Mouse (Mus musculus): ENCODE measurements around the gene Srd5a1.
"Not testable (repeated sequence)": the region's sequence is repeated elsewhere in the genome, so short reads cannot be mapped to it uniquely, and the experiment has no call there.

Srd5a1 gene

GRCm38 (mm10) chr13:69577181-69577834, 33.9 kb downstream of the Srd5a1 start:
- ATAC-seq (ENCODE audit: insufficient number of reproducible peaks, low FRiP score, low TSS enrichment): no peak

GRCm38 (mm10) chr13:69576676-69577075, 34.6 kb downstream of the Srd5a1 start:
- ATAC-seq (ENCODE audit: insufficient number of reproducible peaks, low FRiP score, low TSS enrichment): no peak

DNA sequence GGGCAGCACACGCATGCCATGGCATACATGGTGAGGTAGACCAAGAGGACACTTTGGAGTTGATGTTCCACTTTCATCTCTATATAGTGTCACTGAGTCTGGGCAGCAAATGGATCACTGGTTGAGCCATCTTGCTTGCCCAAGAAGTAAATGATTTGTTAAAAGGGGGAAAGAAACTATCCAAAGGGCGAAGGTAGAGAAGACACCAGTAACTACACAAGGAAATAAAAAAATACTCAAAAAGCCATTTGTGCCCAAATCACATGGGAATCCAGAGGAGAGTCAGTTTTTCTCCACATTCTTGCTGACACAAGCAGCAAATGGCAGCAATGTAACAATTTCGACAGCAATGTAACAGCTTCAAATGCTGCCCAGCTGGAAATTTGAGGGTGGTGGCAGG, 38.6 kb downstream of the Srd5a1 start:
- no peak for ATAC-seq (ENCODE audit: insufficient number of reproducible peaks, low FRiP score, low TSS enrichment)

GRCm38 (mm10) chr13:69569201-69569600, 42.0 kb downstream of the Srd5a1 start:
- no peak for ATAC-seq (ENCODE audit: insufficient number of reproducible peaks, low FRiP score, low TSS enrichment)

DNA sequence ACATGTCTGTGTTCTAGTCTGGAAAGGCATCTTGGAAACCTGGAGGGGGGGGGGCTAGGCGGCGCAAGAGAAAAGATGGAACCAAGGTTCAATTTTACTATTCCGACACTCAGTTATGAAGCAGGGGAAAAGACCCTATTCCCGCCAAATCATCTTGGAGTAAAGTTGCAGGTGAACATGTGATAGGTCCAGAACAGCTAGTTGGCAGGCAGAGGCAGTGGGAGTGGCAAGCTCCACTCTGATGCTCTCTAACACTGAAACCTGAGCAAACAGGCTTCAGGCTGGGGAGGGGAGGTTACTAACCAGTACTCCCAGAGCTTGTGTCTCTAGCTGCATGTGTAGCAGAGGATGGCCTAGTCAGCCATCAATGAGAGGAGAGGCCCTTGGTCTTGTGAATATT, 45.8 kb downstream of the Srd5a1 start:
- ATAC-seq (ENCODE audit: insufficient number of reproducible peaks, low FRiP score, low TSS enrichment): not testable (repeated sequence)

DNA sequence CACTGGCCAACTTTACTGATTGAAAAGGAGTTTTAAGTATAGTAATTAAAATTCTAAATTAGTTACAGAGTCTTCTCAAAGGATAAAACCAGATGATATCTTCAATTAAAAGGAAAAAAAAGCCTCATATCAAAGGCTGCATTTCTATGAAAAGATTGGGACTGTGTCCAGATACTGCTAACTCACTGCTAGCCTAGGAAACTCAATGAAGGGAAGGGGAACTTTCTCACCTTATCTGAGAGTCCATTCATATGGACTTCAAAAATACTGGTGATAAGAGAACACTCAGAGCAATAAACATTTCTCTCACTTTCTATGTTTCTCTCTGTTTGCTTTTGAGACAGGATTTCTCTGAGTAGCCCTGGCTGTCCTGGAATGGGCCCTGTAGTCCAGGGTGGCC, 46.7 kb downstream of the Srd5a1 start:
- ATAC-seq (ENCODE audit: insufficient number of reproducible peaks, low FRiP score, low TSS enrichment): no peak

DNA sequence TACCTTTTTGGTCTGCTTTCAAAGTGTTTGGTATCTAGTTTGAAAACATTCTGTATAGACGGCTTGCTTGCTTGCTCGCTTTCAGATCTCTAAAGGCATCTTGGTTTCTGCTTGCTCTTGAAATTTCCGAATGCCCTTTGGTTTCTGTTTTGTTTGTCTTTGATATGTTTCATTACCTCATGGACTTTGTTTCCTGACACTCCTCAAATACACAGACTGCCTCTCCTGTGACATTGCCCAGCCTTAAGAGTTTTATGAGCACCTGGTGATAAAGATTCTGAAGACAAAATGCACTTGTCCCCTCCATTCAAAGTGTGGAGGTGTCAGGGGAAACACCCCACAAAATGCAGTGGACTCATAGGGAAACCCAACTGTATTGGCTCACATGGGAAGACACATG, 47.3 kb downstream of the Srd5a1 start:
- ATAC-seq (ENCODE audit: insufficient number of reproducible peaks, low FRiP score, low TSS enrichment): no peak

- ATAC-seq (ENCODE audit: insufficient number of reproducible peaks, low FRiP score, low TSS enrichment): no peak
These were observed 48.3 kb downstream of the Srd5a1 start for GRCm38 (mm10) chr13:69562654-69563574.

GRCm38 (mm10) chr13:69562004-69562403, 49.2 kb downstream of the Srd5a1 start:
- no peak for ATAC-seq (ENCODE audit: insufficient number of reproducible peaks, low FRiP score, low TSS enrichment)

GRCm38 (mm10) chr13:69559291-69559961, 51.8 kb downstream of the Srd5a1 start:
- ATAC-seq (ENCODE audit: insufficient number of reproducible peaks, low FRiP score, low TSS enrichment): no peak

- peak; percentile 74; the same call in 1 of the 2 replicates for ATAC-seq (ENCODE audit: insufficient number of reproducible peaks, low FRiP score, low TSS enrichment)
These were observed 53.1 kb downstream of the Srd5a1 start for GRCm38 (mm10) chr13:69558098-69558660.

DNA sequence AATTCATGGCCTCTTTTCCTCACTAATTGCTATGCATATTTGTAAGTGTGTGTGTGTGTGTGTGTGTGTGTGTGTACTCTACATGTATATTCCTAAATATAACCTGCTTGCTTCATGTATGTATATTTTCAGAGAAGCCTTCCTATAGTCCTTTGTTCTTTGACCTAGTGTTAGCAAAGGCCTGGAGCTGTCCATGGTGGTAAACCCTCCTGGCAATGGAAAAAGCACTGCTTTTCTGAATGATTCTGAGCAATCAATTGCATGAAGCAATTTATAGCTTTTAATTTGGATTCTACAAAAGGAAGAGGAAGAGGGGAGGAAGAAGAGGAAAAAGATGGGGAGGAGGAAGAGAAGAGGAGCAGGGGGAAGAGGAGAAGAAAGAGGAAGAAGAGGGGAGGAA, 54.5 kb downstream of the Srd5a1 start:
- ATAC-seq (ENCODE audit: insufficient number of reproducible peaks, low FRiP score, low TSS enrichment): no peak

- ATAC-seq (ENCODE audit: insufficient number of reproducible peaks, low FRiP score, low TSS enrichment): no peak
These were observed 55.2 kb downstream of the Srd5a1 start for GRCm38 (mm10) chr13:69555957-69556482.

- ATAC-seq (ENCODE audit: insufficient number of reproducible peaks, low FRiP score, low TSS enrichment): no peak
These were observed 56.2 kb downstream of the Srd5a1 start for GRCm38 (mm10) chr13:69555045-69555444.

DNA sequence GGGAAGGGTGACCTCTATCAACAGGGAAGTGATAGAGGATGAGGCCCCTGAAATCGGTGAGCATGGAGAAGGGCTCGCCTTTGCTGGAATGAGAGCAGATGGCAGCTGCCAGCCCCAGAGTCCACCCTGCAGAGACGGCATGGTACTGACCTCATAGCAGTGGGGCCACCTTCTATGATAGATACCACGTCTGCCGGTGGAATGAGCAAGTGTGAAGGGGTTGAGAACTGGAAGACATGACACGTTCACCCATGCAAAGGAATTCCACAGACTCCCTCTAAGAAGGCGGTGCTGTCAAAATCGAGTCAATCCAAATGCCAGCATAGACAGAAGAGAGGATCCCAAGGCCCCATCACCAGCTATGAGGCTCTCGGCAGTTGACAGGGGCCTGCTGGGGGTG, 57.0 kb downstream of the Srd5a1 start:
- ATAC-seq (ENCODE audit: insufficient number of reproducible peaks, low FRiP score, low TSS enrichment): no peak

GRCm38 (mm10) chr13:69553024-69553423, 58.2 kb downstream of the Srd5a1 start:
- ATAC-seq (ENCODE audit: insufficient number of reproducible peaks, low FRiP score, low TSS enrichment): no peak

DNA sequence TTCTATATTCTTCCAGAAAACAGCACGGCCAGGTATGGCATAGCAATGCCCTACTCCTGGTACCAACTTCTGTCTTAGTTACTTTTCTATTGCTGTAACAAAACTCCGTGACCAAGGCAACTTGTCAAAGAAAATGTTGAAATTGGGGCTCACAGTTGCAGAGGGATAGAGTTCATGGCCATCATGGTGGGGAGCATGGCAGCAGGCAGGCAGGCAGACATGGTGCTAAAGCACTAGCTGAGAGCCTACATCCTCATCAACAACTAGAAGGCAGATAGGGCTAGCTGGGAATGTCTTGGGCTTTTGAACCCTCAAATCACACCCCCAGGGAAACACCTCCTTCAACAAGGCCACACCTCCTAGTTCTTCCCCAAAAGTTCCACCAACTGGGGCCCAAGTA, 60.4 kb downstream of the Srd5a1 start:
- no peak for ATAC-seq (ENCODE audit: insufficient number of reproducible peaks, low FRiP score, low TSS enrichment)

DNA sequence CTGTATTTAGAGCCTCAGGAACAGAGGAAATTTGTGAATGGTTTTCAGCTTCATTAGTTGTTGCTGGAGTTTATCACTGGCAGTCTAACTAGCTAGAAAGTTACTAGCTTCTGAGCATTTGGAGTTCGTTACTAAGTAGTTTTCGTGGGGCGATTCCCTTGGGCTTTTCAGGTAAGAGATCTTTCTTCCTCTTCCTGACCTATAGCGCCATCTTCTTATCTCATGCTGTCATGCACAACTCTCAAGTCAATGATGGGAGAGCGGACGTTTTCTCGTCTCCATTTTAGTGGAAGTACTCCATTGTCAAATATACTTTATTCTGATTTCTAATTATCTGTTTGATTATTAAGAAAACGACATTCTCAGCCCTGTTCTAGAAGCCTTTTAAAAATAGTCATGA, 61.3 kb downstream of the Srd5a1 start:
- ATAC-seq (ENCODE audit: insufficient number of reproducible peaks, low FRiP score, low TSS enrichment): no peak

- no peak for ATAC-seq (ENCODE audit: insufficient number of reproducible peaks, low FRiP score, low TSS enrichment)
These were observed 63.6 kb downstream of the Srd5a1 start for GRCm38 (mm10) chr13:69547488-69548180.

DNA sequence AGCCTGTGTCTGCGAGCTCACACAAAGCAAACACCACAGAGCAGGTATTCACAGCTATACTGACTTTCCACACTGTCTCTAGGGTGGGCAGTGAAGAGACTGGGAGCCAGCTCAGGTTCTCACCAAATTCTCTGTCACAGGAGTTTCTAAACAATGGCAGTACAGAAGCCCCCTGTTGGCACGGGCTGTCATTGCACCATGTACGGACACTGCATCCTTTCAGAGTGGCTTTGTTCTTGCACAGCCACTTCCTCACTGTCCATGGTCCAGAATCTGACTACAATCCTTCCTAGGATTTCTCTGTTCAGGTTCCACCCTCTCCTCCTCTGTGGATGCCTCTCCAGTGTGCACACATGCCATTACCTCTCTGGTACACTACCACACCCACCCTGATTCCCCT, 66.2 kb downstream of the Srd5a1 start:
- no peak for ATAC-seq (ENCODE audit: insufficient number of reproducible peaks, low FRiP score, low TSS enrichment)
